Mouse (Mus musculus) kidney, embryonic 16.5 days (tissue): ENCODE data around the gene Acsl1. TPM values are rescaled to one million over a fixed set of nuclear protein-coding genes. Genes with fewer than 3 reads are reported as not detected.

Source experiments
- ATAC-seq: fragments of 200-750 bp; cut with Nextera tagmentation; 2 replicates; pipeline ENCODE4 v1.8.0; 2017; ENCODE audit warnings: moderate TSS enrichment; ENCODE audit not compliant: low FRiP score, low TSS enrichment
- H3K27ac ChIP-seq: fragments of 300-500 bp; sonication (generic); 2 replicates; pipeline ENCODE4 v1.5.1; 2014; ENCODE audit warnings: low read length
- H3K27me3 ChIP-seq: fragments of 300-500 bp; sonication (generic); 2 replicates; pipeline ENCODE4 v1.6.1; 2014; ENCODE audit warnings: low read length, control low read depth, mixed read lengths; ENCODE audit not compliant: insufficient read depth
- H3K36me3 ChIP-seq: fragments of 300-500 bp; sonication (generic); 2 replicates; pipeline ENCODE4 v1.6.1; 2014; ENCODE audit warnings: low read length, control low read depth, mixed read lengths; ENCODE audit not compliant: insufficient read depth
- H3K4me1 ChIP-seq: fragments of 300-500 bp; sonication (generic); 2 replicates; pipeline ENCODE4 v1.6.1; 2014; ENCODE audit warnings: low read length, control low read depth, mixed read lengths; ENCODE audit not compliant: insufficient read depth
- H3K4me2 ChIP-seq: fragments of 300-500 bp; sonication (generic); replicated peaks from 2 replicates; pipeline ENCODE4 v1.6.1; 2014; ENCODE audit warnings: low read depth, low read length
- H3K4me3 ChIP-seq: fragments of 300-500 bp; sonication (generic); 2 replicates; pipeline ENCODE4 v1.5.1; 2014; ENCODE audit warnings: mild to moderate bottlenecking, low read length
- H3K9ac ChIP-seq: fragments of 300-500 bp; sonication (generic); replicated peaks from 2 replicates; pipeline ENCODE4 v1.6.1; 2014; ENCODE audit warnings: low read length
- H3K9me3 ChIP-seq: fragments of 300-500 bp; sonication (generic); 2 replicates; pipeline ENCODE4 v1.6.1; 2016; ENCODE audit warnings: low read length, control low read depth
- WGBS: fragments of 180-500 bp; shearing (Covaris S2); extraction: QIAGEN DNeasy Blood & Tissue Kit; methylation state at CpG from one replicate; pipeline ENCODE4 v1.1.7; 2014; 5-methylcytosine and 5-hydroxymethylcytosine counted together
- polyA plus RNA-seq: library from polyadenylated mRNA; unstranded; fragments of >200 nt; fragmentation: Nextera tagmentation; extraction: Ambion mirVana; gene quantifications from 2 replicates; pipeline ENCODE4 v1.2.1, GENCODE M21; 2015

Acsl1 gene
- polyA plus RNA-seq, 1 experiment from 2014 or later, result 20.6 TPM

DNA sequence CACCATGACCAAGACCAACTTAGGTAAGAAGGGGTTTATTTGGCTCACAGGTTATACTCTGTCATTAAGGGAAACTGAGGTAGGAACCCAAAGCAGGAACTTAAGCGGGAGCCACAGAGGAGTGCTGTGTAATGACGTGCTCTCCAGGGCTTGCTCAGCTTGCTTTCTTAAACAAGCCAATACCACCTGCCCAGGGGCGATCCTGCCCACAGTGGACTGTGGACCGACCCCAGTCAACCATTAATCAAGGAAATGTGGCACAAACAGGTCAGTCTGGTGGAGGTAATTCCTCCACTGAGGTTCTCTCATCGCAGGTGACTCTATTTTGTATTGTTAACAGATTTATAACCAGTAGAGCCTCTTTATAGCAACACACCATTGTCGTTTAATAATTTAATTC is 23.5 kb upstream of the Acsl1 start:
- H3K4me2 ChIP-seq, result no peak overlapping the region
- H3K9ac ChIP-seq, result no peak overlapping the region
- H3K4me3 ChIP-seq, result no peak overlapping the region
- H3K27me3 ChIP-seq, result no peaks in the 10 kb centered on the region
- H3K27ac ChIP-seq, result peak overlapping the region; percentile 45
- 66% methylated on average over 6 of the region's 6 CpGs for WGBS
- ATAC-seq, result peak; percentile 93
- peaks cover 9% of the 10 kb centered on the region for H3K4me1 ChIP-seq
- H3K36me3 ChIP-seq, result no peaks in the 10 kb centered on the region
- H3K9me3 ChIP-seq, result no peaks in the 10 kb centered on the region

DNA sequence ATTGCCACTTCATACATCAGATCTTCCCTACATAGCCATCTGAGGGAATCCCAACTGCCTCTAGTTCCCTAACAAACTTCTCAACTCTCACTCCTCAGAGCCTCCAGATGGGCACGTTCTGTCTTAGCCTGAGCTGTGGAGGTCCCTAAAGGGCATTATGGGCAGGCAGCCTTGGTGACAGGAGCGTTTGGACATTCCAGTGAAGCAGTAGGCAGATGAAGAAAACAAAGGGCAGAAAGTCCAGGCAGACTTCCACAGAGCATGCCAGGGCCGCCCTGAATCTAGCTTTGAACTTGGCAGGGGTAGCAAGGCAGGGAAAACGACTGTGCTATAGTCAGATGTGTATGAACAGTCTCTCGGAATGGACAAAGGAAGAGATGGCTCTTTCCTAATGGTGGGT is 22.2 kb upstream of the Acsl1 start:
- Histone ChIP-seq H3K27ac (no peak overlapping the region), H3K27me3 (no peaks in the 10 kb centered on the region), H3K9me3 (peaks cover under 1% of the 10 kb centered on the region; the same call in 1 of the 2 replicates), H3K36me3 (no peaks in the 10 kb centered on the region), H3K4me1 (peaks cover 9% of the 10 kb centered on the region), H3K9ac (no peak overlapping the region), H3K4me2 (no peak overlapping the region), H3K4me3 (no peak overlapping the region)
- ATAC-seq, result no peak
- 82% methylated on average over 5 of the region's 5 CpGs for WGBS

DNA sequence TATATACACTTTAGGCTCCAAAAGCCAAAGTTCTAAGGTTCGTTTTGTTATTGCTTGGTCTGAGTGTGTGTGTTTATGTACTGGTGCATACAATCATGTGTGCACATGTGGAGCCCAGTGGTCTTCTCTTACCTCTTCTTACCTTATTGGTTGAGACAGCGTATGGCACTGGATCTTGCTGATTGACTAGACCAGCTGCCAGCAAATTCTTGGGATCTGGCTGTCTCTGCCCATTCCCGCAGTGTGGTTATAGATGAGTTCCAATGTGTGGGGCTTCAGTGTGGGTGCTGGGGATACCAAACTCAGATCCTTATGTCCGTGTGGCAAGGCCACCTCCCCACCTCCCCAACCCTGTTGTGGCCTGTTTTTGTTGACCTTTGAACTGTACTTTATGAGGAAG is 21.8 kb upstream of the Acsl1 start:
- H3K36me3 ChIP-seq, result no peaks in the 10 kb centered on the region
- WGBS, result 75% methylated on average over 4 of the region's 4 CpGs
- H3K9me3 ChIP-seq, result peaks cover 5% of the 10 kb centered on the region
- no peak overlapping the region for H3K9ac ChIP-seq
- peaks cover 9% of the 10 kb centered on the region for H3K4me1 ChIP-seq
- no peak for ATAC-seq
- no peak overlapping the region for H3K4me2 ChIP-seq
- no peak overlapping the region for H3K4me3 ChIP-seq
- no peak overlapping the region for H3K27ac ChIP-seq
- no peaks in the 10 kb centered on the region for H3K27me3 ChIP-seq

DNA sequence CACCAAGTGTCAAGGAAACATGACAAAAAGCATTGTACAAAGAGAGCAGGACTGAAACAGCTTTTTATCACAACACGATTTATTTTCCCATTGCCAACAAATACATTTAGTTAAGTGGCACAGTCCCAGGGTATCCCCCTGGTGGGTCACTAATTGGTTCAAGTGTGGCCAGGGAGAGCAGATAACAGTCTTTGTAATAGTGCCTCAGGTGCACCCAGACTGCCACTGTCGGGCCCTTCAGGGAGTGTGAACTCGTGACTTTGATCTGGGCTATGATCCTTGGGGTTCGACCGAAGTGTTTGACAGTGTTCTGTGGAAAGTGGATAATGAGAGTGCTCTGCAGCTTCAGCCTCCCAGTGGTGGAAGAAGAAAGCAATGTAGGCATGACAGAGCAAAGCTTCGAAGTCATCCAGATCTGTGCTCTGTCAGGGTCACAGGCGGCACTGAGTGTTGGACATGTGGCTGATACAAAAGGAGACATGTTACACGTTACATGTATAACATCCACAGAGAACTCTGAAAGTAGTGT is 21.1 kb upstream of the Acsl1 start:
- Histone ChIP-seq H3K27me3 (no peaks in the 10 kb centered on the region), H3K4me2 (no peak overlapping the region), H3K9me3 (peaks cover 11% of the 10 kb centered on the region), H3K36me3 (no peaks in the 10 kb centered on the region), H3K27ac (no peak overlapping the region), H3K9ac (no peak overlapping the region), H3K4me3 (no peak overlapping the region), H3K4me1 (peaks cover 9% of the 10 kb centered on the region)
- WGBS, result 56% methylated on average over 8 of the region's 8 CpGs
- ATAC-seq, result no peak

DNA sequence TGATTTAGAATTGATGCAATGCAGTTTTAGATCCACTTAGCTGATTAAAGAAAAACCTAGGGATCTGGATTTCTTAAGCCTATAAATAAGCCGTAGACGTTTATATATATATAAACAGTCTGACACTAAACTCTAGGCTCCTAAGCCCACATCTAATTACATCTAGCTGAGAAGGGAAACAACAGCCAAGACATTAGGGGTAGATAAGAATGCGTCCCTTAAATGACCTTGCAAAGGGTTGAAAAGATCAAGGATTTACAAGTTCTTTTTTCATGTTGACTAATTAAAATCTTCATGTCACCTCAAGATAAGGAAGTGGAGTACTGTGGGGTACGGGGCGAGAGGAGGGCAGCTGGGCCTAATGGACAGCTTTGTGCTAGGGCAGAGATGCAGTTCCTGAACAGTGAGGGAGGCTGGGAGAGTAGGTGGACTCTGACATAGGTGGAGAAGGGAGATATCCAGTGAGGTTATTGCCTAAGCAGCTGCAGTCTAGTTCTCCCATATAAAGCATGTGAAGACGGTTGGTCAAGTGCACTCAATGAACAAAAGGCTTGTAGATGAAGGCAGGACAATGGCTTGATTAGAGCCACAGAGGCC is 12.5 kb upstream of the Acsl1 start:
- no peak overlapping the region for H3K9ac ChIP-seq
- H3K36me3 ChIP-seq, result no peaks in the 10 kb centered on the region
- H3K4me3 ChIP-seq, result no peak overlapping the region
- no peak overlapping the region for H3K27ac ChIP-seq
- peaks cover 11% of the 10 kb centered on the region for H3K9me3 ChIP-seq
- ATAC-seq, result no peak
- 56% methylated on average over 6 of the region's 6 CpGs for WGBS
- H3K4me1 ChIP-seq, result no peaks in the 10 kb centered on the region
- no peak overlapping the region for H3K4me2 ChIP-seq
- H3K27me3 ChIP-seq, result no peaks in the 10 kb centered on the region

DNA sequence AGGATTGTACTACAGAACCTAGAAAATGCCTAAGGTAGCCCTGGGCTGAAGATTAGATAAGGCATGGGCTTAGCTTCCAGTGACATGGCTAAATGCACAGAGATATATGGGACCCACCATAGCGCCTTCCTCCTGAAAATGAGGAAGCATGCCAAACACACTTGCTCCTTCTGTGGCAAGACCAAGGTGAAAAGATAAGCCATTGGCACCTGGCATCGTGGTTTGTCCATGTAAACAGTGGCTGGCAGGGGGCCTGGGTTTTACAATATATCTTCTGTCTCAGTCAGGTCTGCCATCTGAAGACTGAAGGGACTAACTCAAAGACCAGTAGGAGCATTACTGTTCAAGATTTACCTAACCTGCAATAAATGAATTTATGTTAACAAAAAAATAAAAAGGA is 2.4 kb upstream of the Acsl1 start:
- Histone ChIP-seq H3K4me2 (no peak overlapping the region), H3K9me3 (no peaks in the 10 kb centered on the region), H3K27ac (no peak overlapping the region), H3K4me3 (no peak overlapping the region), H3K27me3 (no peaks in the 10 kb centered on the region), H3K4me1 (peaks cover 5% of the 10 kb centered on the region), H3K9ac (no peak overlapping the region), H3K36me3 (no peaks in the 10 kb centered on the region)
- no peak for ATAC-seq
- 83% methylated on average over 2 of the region's 2 CpGs for WGBS

DNA sequence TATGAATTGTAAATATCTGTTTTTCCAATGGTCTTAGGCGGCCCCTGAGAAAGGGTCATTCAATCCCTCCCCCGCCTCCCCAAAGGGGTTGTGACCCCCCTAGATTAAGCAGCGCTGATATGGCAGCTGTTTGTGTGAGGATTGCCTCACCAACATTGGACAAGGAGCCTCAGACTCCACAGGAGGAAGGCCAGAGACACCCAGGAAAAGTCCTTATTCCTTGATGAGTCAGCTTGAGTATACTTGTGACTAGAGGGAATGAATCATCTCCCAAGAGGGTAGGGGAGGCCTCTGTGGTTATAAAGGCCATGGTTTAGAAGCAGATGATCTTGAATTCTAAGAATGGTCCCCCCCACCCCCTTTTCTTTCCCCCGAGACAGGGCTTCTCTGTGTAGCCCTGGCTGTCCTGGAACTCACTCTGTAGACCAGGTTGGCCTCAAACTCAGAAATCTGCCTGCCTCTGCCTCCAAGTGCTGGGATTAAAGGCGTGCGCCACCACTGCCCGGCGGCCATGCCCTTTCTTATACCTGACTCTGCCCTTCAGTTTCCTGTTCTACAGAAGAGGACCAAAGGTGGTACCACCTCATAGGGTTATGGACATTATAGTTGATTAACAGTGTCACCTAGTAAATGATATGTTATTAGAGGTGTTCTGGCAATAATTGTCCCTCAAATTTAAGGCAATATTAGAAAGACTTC is 1.6 kb upstream of the Acsl1 start:
- Histone ChIP-seq H3K9me3 (no peaks in the 10 kb centered on the region), H3K4me2 (no peak overlapping the region), H3K27ac (no peak overlapping the region), H3K36me3 (no peaks in the 10 kb centered on the region), H3K27me3 (no peaks in the 10 kb centered on the region), H3K4me3 (no peak overlapping the region), H3K9ac (no peak overlapping the region), H3K4me1 (peaks cover 5% of the 10 kb centered on the region)
- ATAC-seq, result no peak
- WGBS, result 88% methylated on average over 8 of the region's 8 CpGs

DNA sequence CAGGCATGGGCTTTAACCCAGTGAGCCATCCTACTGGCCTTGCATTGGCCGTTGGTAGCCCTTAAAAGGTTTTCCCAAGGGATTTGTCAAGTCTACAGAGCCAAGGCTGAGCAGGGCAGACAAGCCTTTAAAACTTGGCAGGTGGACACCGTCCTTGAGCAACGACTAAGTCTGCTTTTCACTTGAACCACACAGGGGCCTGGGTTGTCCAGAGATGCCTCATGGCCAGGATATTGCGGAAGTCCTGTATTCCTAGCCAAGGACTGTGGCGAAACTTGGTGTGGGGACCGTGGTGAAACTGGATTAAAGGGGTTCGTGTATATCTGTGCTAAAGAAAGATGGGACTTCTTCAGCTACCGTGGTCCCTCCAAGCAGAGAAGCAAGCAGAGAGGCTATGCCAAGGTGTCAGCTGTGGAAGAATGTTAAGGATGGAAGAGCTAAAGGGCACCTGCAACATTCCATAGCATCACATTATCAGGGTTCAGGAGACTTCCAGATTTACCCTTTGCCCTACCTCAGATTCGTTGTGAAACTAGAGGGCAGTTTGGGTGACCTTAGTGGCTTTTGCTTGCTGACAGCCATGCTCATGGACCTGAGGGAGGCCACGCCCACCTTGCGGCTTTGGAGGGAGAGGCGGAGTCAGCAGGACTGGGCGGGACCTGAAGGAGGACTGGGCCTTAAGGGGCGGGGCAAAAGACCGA is 596 bp upstream of the Acsl1 start:
- ATAC-seq, result no peak; the same call in none of the 2 replicates
- no peaks in the 10 kb centered on the region for H3K9me3 ChIP-seq
- peak overlapping the region; percentile 83 for H3K4me3 ChIP-seq
- 39% methylated on average over 15 of the region's 15 CpGs for WGBS
- H3K27me3 ChIP-seq, result no peaks in the 10 kb centered on the region
- no peak overlapping the region for H3K9ac ChIP-seq
- peak overlapping the region; percentile 25; the same call in 1 of the 2 replicates for H3K27ac ChIP-seq
- H3K4me2 ChIP-seq, result peak overlapping the region; percentile 92
- peaks cover 5% of the 10 kb centered on the region for H3K4me1 ChIP-seq
- H3K36me3 ChIP-seq, result no peaks in the 10 kb centered on the region

DNA sequence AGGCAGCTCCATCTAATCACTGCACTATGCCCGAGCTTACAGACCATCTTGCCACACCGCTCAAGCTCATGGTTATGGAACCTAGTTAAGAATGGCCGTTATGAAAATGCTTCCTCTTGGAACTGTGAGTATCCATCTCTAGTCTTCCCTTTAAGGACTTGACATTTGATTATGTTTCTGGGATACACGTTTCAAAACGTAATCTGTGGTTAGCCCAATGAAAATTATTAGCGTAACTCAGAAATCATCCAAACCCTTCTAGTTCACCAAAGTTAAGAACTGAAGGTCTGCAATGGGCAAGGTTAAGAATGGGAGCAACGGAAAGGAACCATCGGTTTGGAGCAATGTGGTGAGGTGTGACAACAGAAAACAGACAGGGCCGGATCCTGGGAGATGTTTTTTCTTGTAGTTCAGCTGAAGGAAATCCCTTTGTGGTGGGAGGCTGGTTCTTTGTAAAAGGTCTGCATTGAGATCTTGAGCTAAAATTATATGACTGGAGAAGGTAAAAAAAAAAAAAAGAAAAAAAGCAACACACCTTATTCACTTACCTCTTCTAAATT is 1.2 kb downstream of the Acsl1 start:
- H3K4me1 ChIP-seq, result peaks cover 5% of the 10 kb centered on the region
- peak overlapping the region; percentile 92 for H3K4me2 ChIP-seq
- no peak overlapping the region for H3K27ac ChIP-seq
- no peaks in the 10 kb centered on the region for H3K36me3 ChIP-seq
- H3K27me3 ChIP-seq, result no peaks in the 10 kb centered on the region
- peak overlapping the region; percentile 70 for H3K9ac ChIP-seq
- WGBS, result 26% methylated on average over 9 of the region's 9 CpGs
- peak overlapping the region; percentile 83 for H3K4me3 ChIP-seq
- no peaks in the 10 kb centered on the region for H3K9me3 ChIP-seq
- ATAC-seq, result no peak
